Mouse (Mus musculus) stomach, postnatal 0 days (tissue): ENCODE data around the gene Sapcd1. TPM values are rescaled to one million over a fixed set of nuclear protein-coding genes. Genes with fewer than 3 reads are reported as not detected.

ENCODE experiments used
- ATAC-seq: fragments of 200-750 bp; cut with Nextera tagmentation; 2 replicates; pipeline ENCODE4 v1.8.0; 2017; ENCODE audit not compliant: low FRiP score, low TSS enrichment
- DNase-seq: peaks from one replicate; pipeline ENCODE4 v3.0.0-alpha.2; 2016; ENCODE audit warnings: low spot score
- H3K27ac ChIP-seq: fragments of 300-500 bp; sonication (generic); replicated peaks from 2 replicates; pipeline ENCODE4 v1.5.1; 2014; ENCODE audit warnings: mild to moderate bottlenecking, control low read depth
- H3K27me3 ChIP-seq: fragments of 300-500 bp; sonication (generic); 2 replicates; pipeline ENCODE4 v1.6.1; 2014; ENCODE audit warnings: low read length; ENCODE audit not compliant: control insufficient read depth, insufficient read depth
- H3K36me3 ChIP-seq: fragments of 300-500 bp; sonication (generic); 2 replicates; pipeline ENCODE4 v1.6.1; 2014; ENCODE audit warnings: low read length, mixed read lengths; ENCODE audit not compliant: control insufficient read depth, insufficient read depth
- H3K4me1 ChIP-seq: fragments of 300-500 bp; sonication (generic); replicated peaks from 2 replicates; pipeline ENCODE4 v1.6.1; 2014; ENCODE audit warnings: antibody characterized with exemption; ENCODE audit not compliant: control insufficient read depth, insufficient read depth
- H3K4me2 ChIP-seq: fragments of 300-500 bp; sonication (generic); replicated peaks from 2 replicates; pipeline ENCODE4 v1.6.1; 2014; ENCODE audit warnings: low read depth, mild to moderate bottlenecking, control low read depth, moderate library complexity
- H3K4me3 ChIP-seq: fragments of 300-500 bp; sonication (generic); 2 replicates; pipeline ENCODE4 v1.5.1; 2014; ENCODE audit warnings: low read depth, low read length, control low read depth
- H3K9ac ChIP-seq: fragments of 300-500 bp; sonication (generic); 2 replicates; pipeline ENCODE4 v1.6.1; 2014; ENCODE audit warnings: mild to moderate bottlenecking, low read length, control low read depth, mixed read lengths
- H3K9me3 ChIP-seq: fragments of 300-500 bp; sonication (generic); 2 replicates; pipeline ENCODE4 v1.6.1; 2016; ENCODE audit warnings: low read length; ENCODE audit not compliant: control insufficient read depth
- CTCF ChIP-seq: IDR thresholded peaks from 2 replicates; pipeline ENCODE4 v1.5.1; 2016; ENCODE audit warnings: antibody characterized with exemption, low read depth, mild to moderate bottlenecking, moderate library complexity
- EP300 ChIP-seq: optimal IDR thresholded peaks from 2 replicates; pipeline ENCODE3; 2016; ENCODE audit warnings: antibody characterized with exemption
- WGBS: fragments of 180-500 bp; shearing (Covaris S2); extraction: QIAGEN DNeasy Blood & Tissue Kit; methylation state at CpG from one replicate; pipeline ENCODE4 v1.1.7; 2014; 5-methylcytosine and 5-hydroxymethylcytosine counted together
- polyA plus RNA-seq: library from polyadenylated mRNA; unstranded; fragments of >200 nt; fragmentation: Nextera tagmentation; extraction: Ambion mirVana; gene quantifications from 2 replicates; pipeline ENCODE4 v1.2.1, GENCODE M21; 2015

The Sapcd1 gene
- 8.0 and 8.2 TPM in 2 replicates for polyA plus RNA-seq

GRCm38 (mm10) chr17:35027277-35028068 is at the start of gene Sapcd1:
Gene Sapcd1, minus strand, starts transcription at chr17:35028016.
- H3K9ac ChIP-seq: no peak within 1 kb of the TSS
- WGBS: 37% methylated on average over 13 of the region's 13 CpGs
- peak within 1 kb of the TSS; percentile 18 for H3K4me2 ChIP-seq
- no peaks in the 10 kb centered on the region; the same call in 1 of the 2 replicates for H3K4me1 ChIP-seq
- H3K36me3 ChIP-seq: no peaks in the 10 kb centered on the region
- H3K27me3 ChIP-seq: no peaks in the 10 kb centered on the region
- ATAC-seq (peak; percentile 14; the same call in 1 of the 2 replicates), DNase-seq (no peak)
- no peaks in the 10 kb centered on the region for H3K9me3 ChIP-seq
- TF ChIP-seq CTCF: no peak
- TF ChIP-seq EP300: no peak
- peak within 1 kb of the TSS; percentile 53 for H3K27ac ChIP-seq
- H3K4me3 ChIP-seq: peak within 1 kb of the TSS; percentile 4; the same call in 1 of the 2 replicates

- Histone ChIP-seq H3K4me1 (no peaks in the 10 kb centered on the region; the same call in 1 of the 2 replicates), H3K27ac (peak overlapping the region; percentile 84), H3K9me3 (no peaks in the 10 kb centered on the region), H3K4me2 (peak overlapping the region; percentile 52), H3K9ac (peak overlapping the region; percentile 41), H3K27me3 (no peaks in the 10 kb centered on the region), H3K4me3 (peak overlapping the region; percentile 22; the same call in 1 of the 2 replicates), H3K36me3 (no peaks in the 10 kb centered on the region)
- DNase-seq (no peak), ATAC-seq (no peak)
- WGBS: 40% methylated on average over 2 of the region's 2 CpGs
- TF ChIP-seq CTCF: no peak
- TF ChIP-seq EP300: no peak
These were observed 49.5 kb upstream of the Sapcd1 start for GRCm38 (mm10) chr17:35077285-35077684.

GRCm38 (mm10) chr17:35076507-35077176 is 48.8 kb upstream of the Sapcd1 start, which contains the start of gene Ly6g6e:
Gene Ly6g6e, plus strand, starts transcription at chr17:35076902.
- DNase-seq (no peak), ATAC-seq (no peak)
- no peaks in the 10 kb centered on the region for H3K27me3 ChIP-seq
- TF ChIP-seq CTCF (no peak), EP300 (no peak)
- no peaks in the 10 kb centered on the region; the same call in 1 of the 2 replicates for H3K4me1 ChIP-seq
- peak within 1 kb of the TSS; percentile 22 for H3K4me3 ChIP-seq
- peak within 1 kb of the TSS; percentile 84 for H3K27ac ChIP-seq
- H3K9me3 ChIP-seq: no peaks in the 10 kb centered on the region
- 29% methylated on average over 10 of the region's 10 CpGs for whole genome bisulfite sequencing
- peak within 1 kb of the TSS; percentile 41 for H3K9ac ChIP-seq
- H3K4me2 ChIP-seq: peak within 1 kb of the TSS; percentile 52
- no peaks in the 10 kb centered on the region for H3K36me3 ChIP-seq

GRCm38 (mm10) chr17:35074097-35074496 is 46.3 kb upstream of the Sapcd1 start:
- no peak for ATAC-seq
- Histone ChIP-seq H3K27ac (no peak overlapping the region), H3K9me3 (no peaks in the 10 kb centered on the region), H3K4me1 (no peaks in the 10 kb centered on the region), H3K9ac (no peak overlapping the region), H3K4me2 (no peak overlapping the region), H3K4me3 (no peak overlapping the region), H3K27me3 (no peaks in the 10 kb centered on the region), H3K36me3 (no peaks in the 10 kb centered on the region)
- no peak for DNase-seq
- 56% methylated on average over 17 of the region's 17 CpGs for WGBS
- TF ChIP-seq EP300 (no peak), CTCF (no peak)

GRCm38 (mm10) chr17:35071454-35071853 is 43.6 kb upstream of the Sapcd1 start:
- WGBS: 74% methylated on average over 9 of the region's 9 CpGs
- Histone ChIP-seq H3K27me3 (no peaks in the 10 kb centered on the region), H3K9ac (no peak overlapping the region), H3K27ac (no peak overlapping the region; the same call in 1 of the 2 replicates), H3K36me3 (no peaks in the 10 kb centered on the region), H3K9me3 (no peaks in the 10 kb centered on the region), H3K4me1 (no peaks in the 10 kb centered on the region), H3K4me3 (no peak overlapping the region), H3K4me2 (no peak overlapping the region)
- ATAC-seq: no peak
- no peak for TF ChIP-seq CTCF
- no peak for TF ChIP-seq EP300
- DNase-seq: no peak
